Mouse (Mus musculus) heart, adult 8-10 months (tissue): ENCODE measurements around the gene Ubash3b. TPM values are rescaled to one million over a fixed set of nuclear protein-coding genes. Genes with fewer than 3 reads are reported as not detected.
A peak's percentile ranks its signal among the peaks of the same experiment; 100 is the strongest.

ENCODE experiments used
- DNase-seq: peaks from one replicate; pipeline ENCODE4 v3.0.0; 2022; ENCODE audit warnings: low spot score
- total RNA-seq, 4 experiments: library from RNA; stranded (reverse); gene quantifications; 2 replicates each; pipeline ENCODE4 v1.2.4; 2022

Gene Ubash3b
- total RNA-seq, 4 experiments from 2014 or later, result 0.79 to 1.1 (median 0.97) TPM

- no peak for DNase-seq
Measured at GRCm38 (mm10) chr9:41168206-41168605, 6.7 kb upstream of the Ubash3b start.

- no peak for DNase-seq
Measured at GRCm38 (mm10) chr9:41166886-41167285, 5.4 kb upstream of the Ubash3b start.

DNA sequence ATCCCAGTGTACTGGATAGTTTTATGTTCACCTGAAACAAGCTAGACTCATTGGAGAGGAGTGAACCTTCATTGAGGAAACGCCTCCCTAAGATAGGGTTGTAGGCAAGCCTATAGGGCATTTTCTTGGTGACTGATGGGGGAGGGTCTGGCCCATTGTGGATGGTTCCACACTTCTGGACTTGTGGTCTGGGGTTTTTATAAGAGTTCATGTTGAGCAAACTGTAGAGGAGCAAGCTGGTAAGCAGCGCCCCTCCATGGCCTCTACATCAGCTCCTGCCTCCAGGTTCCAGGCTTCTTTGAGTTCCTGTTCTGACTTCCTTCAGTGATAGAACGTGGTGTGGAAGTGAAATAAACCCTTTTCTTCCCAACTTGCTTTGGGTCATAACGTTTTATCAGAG, 866 bp upstream of the Ubash3b start:
- DNase-seq, result no peak

GRCm38 (mm10) chr9:41160536-41161176, 841 bp downstream of the Ubash3b start:
- DNase-seq, result no peak

GRCm38 (mm10) chr9:41159223-41159622, 2.3 kb downstream of the Ubash3b start:
- no peak for DNase-seq

DNA sequence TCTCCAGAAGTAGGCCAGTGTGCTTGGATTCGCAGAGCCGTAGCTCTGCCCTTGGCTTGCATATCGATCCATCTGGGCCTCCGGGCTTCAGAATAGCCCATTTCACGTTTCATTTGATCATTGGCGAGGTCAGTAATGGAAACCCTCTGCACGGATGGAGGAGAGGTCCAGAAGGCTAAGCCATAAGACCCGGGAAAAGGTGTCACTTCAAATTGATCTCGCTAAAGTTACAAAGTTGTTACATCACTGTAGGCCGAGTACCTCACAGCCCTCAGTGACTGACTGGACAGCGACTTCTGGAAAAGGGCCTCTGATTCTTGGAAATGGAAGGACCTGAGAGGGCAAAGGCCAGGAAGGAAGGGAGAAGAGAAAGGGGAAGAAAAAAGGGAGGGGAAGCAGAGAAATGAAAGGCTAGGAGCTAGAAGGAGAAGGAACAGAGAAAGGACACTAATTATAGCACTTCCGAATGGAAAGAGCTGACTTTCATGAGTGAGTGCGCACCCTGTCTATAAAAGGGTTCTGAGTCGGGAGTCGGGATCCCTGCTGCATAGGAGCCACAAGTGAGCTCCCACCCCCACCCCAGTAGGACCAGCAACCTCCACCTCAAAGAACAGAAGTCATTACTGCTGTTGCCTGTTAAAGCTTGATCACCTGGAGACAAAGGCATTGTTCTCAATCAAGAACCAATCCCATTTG, 3.5 kb downstream of the Ubash3b start:
- no peak for DNase-seq

GRCm38 (mm10) chr9:41157020-41157871, 4.3 kb downstream of the Ubash3b start:
- DNase-seq, result peak; percentile 78

- DNase-seq, result no peak
Measured at GRCm38 (mm10) chr9:41156720-41157019, 4.8 kb downstream of the Ubash3b start.

DNA sequence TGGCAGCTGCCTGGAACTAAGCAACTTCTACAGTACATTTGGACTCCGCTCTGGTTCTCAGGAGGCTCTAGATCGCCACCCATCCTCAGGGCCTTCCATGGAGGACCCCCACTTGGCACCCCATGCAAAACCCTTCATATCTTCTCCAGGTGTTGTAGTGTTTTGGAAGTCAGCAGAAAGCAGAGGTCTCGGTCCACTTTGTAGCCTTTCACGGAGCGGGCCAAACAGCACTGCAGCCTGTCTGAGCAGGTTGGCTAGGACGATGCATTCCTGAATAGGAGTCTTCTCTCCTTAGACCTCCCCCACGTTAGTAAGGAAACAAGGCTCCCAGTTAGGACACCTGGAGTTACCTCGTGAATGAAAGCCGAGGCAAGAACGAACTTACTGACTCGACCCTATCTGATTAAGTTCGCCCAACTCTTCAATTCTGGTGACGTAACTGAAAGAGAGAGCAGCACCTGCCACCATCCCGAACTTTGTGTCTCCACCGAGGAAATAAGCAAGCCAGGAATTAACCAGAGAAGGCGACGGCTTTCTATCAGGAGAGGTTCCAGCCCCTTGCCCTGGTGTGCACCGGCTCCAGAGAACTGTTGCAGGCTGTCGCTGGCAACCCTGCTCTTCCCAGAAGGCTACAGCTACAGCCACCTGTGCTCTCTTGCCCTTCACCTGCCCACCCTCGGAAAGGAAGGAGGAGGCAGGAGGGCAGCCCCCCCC, 5.3 kb downstream of the Ubash3b start:
- DNase-seq, result no peak

GRCm38 (mm10) chr9:41153979-41154378, 7.5 kb downstream of the Ubash3b start:
- DNase-seq, result no peak

- no peak for DNase-seq
Measured at GRCm38 (mm10) chr9:41153050-41153449, 8.4 kb downstream of the Ubash3b start.

GRCm38 (mm10) chr9:41151491-41151890, 10.0 kb downstream of the Ubash3b start:
- DNase-seq, result no peak

DNA sequence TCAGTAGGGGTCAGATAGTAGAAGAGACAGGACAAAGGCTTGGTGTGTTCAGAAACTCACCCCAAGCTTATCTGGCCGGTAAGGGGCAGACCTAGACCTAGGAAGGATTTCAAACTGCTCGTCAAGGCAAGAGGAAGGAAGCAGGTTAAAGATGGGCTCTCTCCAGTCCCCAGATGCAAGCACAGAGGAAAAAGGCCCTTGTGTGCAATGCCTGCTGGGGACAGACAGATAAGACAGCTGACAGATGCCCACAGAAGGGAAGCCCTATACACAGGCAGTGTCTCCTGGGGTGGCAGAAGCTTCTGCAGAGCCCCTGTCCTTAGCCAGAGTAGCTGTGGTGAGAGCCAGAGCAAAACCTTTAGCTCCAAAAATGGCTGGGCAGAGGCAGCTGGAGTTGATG, 11.6 kb downstream of the Ubash3b start:
- no peak for DNase-seq

- no peak for DNase-seq
Measured at GRCm38 (mm10) chr9:41149079-41149676, 12.3 kb downstream of the Ubash3b start.

DNA sequence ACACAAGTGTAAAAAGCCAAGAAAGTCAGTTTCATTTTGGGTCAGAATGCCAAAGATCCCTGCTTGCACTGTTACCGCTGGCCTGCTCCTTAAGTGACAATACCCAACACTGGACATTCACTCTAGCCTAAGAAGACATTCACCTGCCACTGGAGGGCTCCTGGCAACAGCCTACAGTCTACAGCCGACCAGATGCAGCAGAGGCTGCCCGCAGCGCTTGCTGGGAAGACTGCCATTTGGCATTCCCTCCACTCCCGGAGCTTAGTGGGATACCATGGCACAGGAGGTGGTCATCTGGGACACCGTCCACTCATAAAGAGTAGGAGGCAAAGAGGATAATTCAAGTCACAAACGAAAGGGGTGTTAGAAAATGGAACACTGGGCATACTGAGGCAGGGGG, 12.9 kb downstream of the Ubash3b start:
- DNase-seq, result no peak

DNA sequence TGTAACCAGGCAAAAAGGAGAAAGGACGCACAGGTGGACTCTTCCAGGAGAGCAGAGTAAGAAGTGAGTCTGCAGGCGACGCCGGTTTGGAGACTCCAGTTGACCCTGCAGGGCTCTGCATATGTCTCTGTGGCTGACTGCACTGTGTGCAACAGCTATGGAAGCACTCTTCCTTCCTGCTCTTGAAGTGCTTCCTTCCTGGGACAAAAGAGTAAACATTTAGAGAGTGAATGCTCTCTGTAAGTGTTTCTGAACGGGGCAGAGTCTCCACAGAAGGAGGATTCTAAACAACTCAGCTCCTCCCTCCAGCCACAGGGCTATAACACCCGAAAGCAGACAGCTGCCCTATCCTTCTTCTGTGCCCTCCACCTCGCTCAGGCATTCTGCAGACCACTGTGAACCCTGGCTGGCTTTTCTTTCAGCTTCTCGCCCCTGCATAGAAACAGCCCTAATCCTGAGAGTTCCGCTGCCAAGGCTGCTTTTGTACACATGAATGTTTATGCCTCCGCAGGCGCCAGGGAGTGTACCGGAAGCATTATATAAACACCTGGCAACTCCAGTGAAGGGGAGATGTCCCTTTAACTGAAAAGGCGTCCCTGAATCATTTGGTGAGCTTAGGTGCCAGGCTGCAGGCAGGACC, 14.2 kb downstream of the Ubash3b start:
- no peak for DNase-seq

DNA sequence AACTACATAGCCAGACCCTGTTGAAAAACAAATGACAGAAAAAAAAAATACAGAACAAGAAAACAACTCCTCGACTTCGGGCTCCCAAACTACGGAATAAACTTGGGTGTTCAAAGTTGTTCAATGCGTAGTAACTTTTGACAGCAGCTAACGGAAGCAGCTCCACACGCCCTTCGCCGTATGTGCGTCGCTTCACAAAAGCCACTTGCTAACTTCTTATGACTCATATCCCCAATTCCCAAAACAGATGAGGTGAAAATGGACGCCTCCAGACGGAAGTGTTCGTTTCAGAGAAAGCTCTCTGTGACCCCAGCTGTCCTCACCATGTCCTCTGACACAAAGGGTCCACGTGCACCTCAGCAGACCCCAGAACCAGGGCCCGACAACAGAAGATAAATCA, 17.7 kb downstream of the Ubash3b start:
- DNase-seq, result no peak

GRCm38 (mm10) chr9:41143115-41143514, 18.4 kb downstream of the Ubash3b start:
- DNase-seq, result no peak

DNA sequence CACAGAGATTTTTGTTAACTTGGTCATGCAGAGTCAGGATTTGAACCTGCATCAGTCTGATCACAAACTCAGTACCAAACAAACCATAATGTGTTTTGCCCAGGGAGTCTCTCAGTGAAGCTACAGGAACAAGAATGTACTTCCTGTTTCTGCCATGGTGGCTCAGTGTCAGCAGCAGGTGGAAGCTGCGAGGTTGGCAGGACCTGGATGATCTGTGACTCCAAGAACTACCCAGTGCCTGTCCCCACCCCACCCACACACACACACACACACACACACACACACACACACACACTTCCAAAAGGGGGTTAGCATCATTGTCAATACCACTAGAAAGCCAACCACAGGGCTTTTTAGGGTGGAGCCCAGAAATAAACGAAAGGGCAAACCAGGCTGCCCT, 20.5 kb downstream of the Ubash3b start:
- no peak for DNase-seq

DNA sequence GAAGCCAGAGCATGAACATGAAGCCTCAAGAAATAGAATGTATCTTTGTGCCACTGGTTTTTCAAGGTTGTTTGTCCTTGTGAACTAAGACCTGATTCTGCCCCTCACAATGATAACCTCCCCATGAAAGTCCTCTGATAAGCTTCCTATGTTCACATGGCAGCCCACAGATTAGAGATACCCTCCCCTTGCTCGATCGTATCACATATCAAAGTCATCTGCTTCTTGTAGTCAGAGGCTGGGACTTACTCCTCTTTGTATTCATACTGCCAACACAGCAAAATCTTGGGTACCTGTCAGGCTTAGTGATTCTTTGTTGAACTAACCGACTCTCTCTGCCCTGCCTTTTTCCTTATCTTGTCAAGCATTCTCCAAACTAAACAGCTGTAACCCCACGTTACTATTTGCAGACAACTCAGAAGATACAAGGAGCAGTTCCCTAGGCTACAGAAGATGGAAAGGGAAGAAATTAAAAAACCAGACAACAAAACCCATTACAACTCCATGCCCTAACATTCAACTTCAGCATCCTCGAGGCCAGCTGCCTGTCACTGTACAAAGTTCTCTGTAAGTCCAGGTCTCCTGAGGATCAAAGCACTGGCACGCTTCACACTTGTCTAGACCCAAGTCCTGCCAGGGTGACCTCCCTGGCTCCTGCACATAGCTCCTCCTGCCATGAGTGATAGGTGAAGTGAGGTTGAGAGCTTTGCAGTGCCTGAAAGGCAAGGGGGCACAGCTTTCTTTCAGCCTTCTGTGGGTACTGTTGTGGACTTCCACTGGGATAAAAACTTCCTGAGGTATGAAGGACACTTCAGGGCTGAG, 22.3 kb downstream of the Ubash3b start:
- no peak for DNase-seq
